Mouse (Mus musculus): ENCODE measurements around the gene Fcer2a.

GRCm38 (mm10) chr8:3720551-3720950, 26.6 kb upstream of the Fcer2a start, which contains the start of gene Clec4g:
- TF ChIP-seq CTCF (IDR thresholded peaks at IDR 0.05; ENCODE audit: low read depth, low read length), result no peak
- TF ChIP-seq EP300 (IDR thresholded peaks at IDR 0.05; ENCODE audit: insufficient read depth, low read depth, low read length), result no peak
